Mouse (Mus musculus) liver, embryonic 16.5 days (tissue): ENCODE results near the gene Lrrc7. TPM values are rescaled to one million over a fixed set of nuclear protein-coding genes. Genes with fewer than 3 reads are reported as not detected.

Experiments
- ATAC-seq: fragments of 200-750 bp; cut with Nextera tagmentation; 2 replicates; pipeline ENCODE4 v1.8.0; 2017; ENCODE audit warnings: low read depth, mild to moderate bottlenecking, moderate number of reproducible peaks, moderate library complexity
- H3K27ac ChIP-seq: fragments of 300-500 bp; sonication (generic); 2 replicates; pipeline ENCODE4 v1.5.1; 2014; ENCODE audit warnings: mild to moderate bottlenecking, low read length
- H3K27me3 ChIP-seq: fragments of 300-500 bp; sonication (generic); 2 replicates; pipeline ENCODE4 v1.6.1; 2014; ENCODE audit warnings: low read depth, low read length, mixed read lengths; ENCODE audit not compliant: control insufficient read depth, insufficient read depth
- H3K36me3 ChIP-seq: fragments of 300-500 bp; sonication (generic); 2 replicates; pipeline ENCODE4 v1.6.1; 2014; ENCODE audit warnings: mild to moderate bottlenecking; ENCODE audit not compliant: control insufficient read depth, insufficient read depth
- H3K4me1 ChIP-seq: fragments of 300-500 bp; sonication (generic); 2 replicates; pipeline ENCODE4 v1.6.1; 2014; ENCODE audit warnings: low read depth, low read length, mixed read lengths; ENCODE audit not compliant: control insufficient read depth
- H3K4me2 ChIP-seq: fragments of 300-500 bp; sonication (generic); 2 replicates; pipeline ENCODE4 v1.6.1; 2014; ENCODE audit warnings: low read depth, low read length, mixed read lengths
- H3K4me3 ChIP-seq: fragments of 300-500 bp; sonication (generic); 2 replicates; pipeline ENCODE4 v1.5.1; 2014; ENCODE audit warnings: low read depth, mild to moderate bottlenecking, low read length
- H3K9ac ChIP-seq: fragments of 300-500 bp; sonication (generic); 2 replicates; pipeline ENCODE4 v1.6.1; 2014; ENCODE audit warnings: low read depth, low read length
- H3K9me3 ChIP-seq: fragments of 300-500 bp; sonication (generic); replicated peaks from 2 replicates; pipeline ENCODE4 v1.6.1; 2016; ENCODE audit warnings: low read length; ENCODE audit not compliant: control insufficient read depth
- WGBS: fragments of 180-500 bp; shearing (Covaris S2); extraction: QIAGEN DNeasy Blood & Tissue Kit; methylation state at CpG from one replicate; pipeline ENCODE4 v1.1.7; 2014; ENCODE audit not compliant: insufficient replicate concordance; 5-methylcytosine and 5-hydroxymethylcytosine counted together
- polyA plus RNA-seq: library from polyadenylated mRNA; unstranded; fragments of >200 nt; fragmentation: Nextera tagmentation; extraction: Ambion mirVana; gene quantifications from 2 replicates; pipeline ENCODE4 v1.2.1, GENCODE M21; 2015

The Lrrc7 gene
- 0.01 TPM in 1 of 2 replicates, not detected in the other for polyA plus RNA-seq

- H3K4me1 ChIP-seq: no peaks in the 10 kb centered on the region
- peaks cover 30% of the 10 kb centered on the region for H3K27me3 ChIP-seq
- no peak within 1 kb of the TSS for H3K9ac ChIP-seq
- ATAC-seq: 0 out of 2 replicates have a peak, but pooled peaks have one; percentile 21
- WGBS: under 1% methylated on average over 28 of the region's 28 CpGs
- H3K4me3 ChIP-seq: peak within 1 kb of the TSS; percentile 28
- H3K36me3 ChIP-seq: no peaks in the 10 kb centered on the region
- H3K27ac ChIP-seq: no peak within 1 kb of the TSS
- H3K4me2 ChIP-seq: peak within 1 kb of the TSS; percentile 42
- no peaks in the 10 kb centered on the region for H3K9me3 ChIP-seq
These were observed at the start of gene Lrrc7 for GRCm38 (mm10) chr3:158561987-158562360. Gene Lrrc7, minus strand, starts transcription at chr3:158562221.

GRCm38 (mm10) chr3:158607065-158607464 is 45.0 kb upstream of the Lrrc7 start:
- 44% methylated on average over 1 of the region's 1 CpGs for WGBS
- H3K27ac ChIP-seq: no peak overlapping the region
- no peak overlapping the region for H3K4me3 ChIP-seq
- H3K4me2 ChIP-seq: no peak overlapping the region
- H3K9me3 ChIP-seq: no peaks in the 10 kb centered on the region
- no peak for ATAC-seq
- no peaks in the 10 kb centered on the region for H3K36me3 ChIP-seq
- H3K27me3 ChIP-seq: no peaks in the 10 kb centered on the region
- H3K4me1 ChIP-seq: no peaks in the 10 kb centered on the region
- no peak overlapping the region for H3K9ac ChIP-seq

- Histone ChIP-seq H3K9ac (no peak overlapping the region), H3K4me3 (no peak overlapping the region), H3K27me3 (no peaks in the 10 kb centered on the region), H3K36me3 (no peaks in the 10 kb centered on the region), H3K27ac (no peak overlapping the region), H3K4me1 (no peaks in the 10 kb centered on the region), H3K9me3 (no peaks in the 10 kb centered on the region), H3K4me2 (no peak overlapping the region)
- ATAC-seq: no peak
These were observed 43.3 kb upstream of the Lrrc7 start for GRCm38 (mm10) chr3:158605274-158605673.

- Histone ChIP-seq H3K27me3 (peaks cover 30% of the 10 kb centered on the region), H3K36me3 (no peaks in the 10 kb centered on the region), H3K4me1 (no peaks in the 10 kb centered on the region), H3K4me2 (peak overlapping the region; percentile 42), H3K9me3 (no peaks in the 10 kb centered on the region), H3K9ac (no peak overlapping the region), H3K27ac (no peak overlapping the region), H3K4me3 (peak overlapping the region; percentile 28)
- peak; percentile 35; the same call in 1 of the 2 replicates for ATAC-seq
- WGBS: 1% methylated on average over 54 of the region's 55 CpGs
These were observed 600 bp downstream of the Lrrc7 start for GRCm38 (mm10) chr3:158561256-158561986.

GRCm38 (mm10) chr3:158560891-158561255 is 1.1 kb downstream of the Lrrc7 start:
- Histone ChIP-seq H3K9ac (no peak overlapping the region), H3K27me3 (peaks cover 30% of the 10 kb centered on the region), H3K27ac (no peak overlapping the region), H3K36me3 (no peaks in the 10 kb centered on the region), H3K4me2 (peak overlapping the region; percentile 42; the same call in 1 of the 2 replicates), H3K9me3 (no peaks in the 10 kb centered on the region), H3K4me1 (no peaks in the 10 kb centered on the region), H3K4me3 (peak overlapping the region; percentile 28)
- 3% methylated on average over 16 of the region's 16 CpGs for WGBS
- ATAC-seq: 0 out of 2 replicates have a peak, but pooled peaks have one; percentile 5

- no peak for ATAC-seq
- Histone ChIP-seq H3K4me3 (no peak overlapping the region), H3K9me3 (no peaks in the 10 kb centered on the region), H3K27ac (no peak overlapping the region), H3K4me1 (no peaks in the 10 kb centered on the region), H3K4me2 (no peak overlapping the region), H3K27me3 (peaks cover 30% of the 10 kb centered on the region), H3K9ac (no peak overlapping the region), H3K36me3 (no peaks in the 10 kb centered on the region)
- WGBS: 6% methylated on average over 18 of the region's 18 CpGs
These were observed 2.0 kb downstream of the Lrrc7 start for GRCm38 (mm10) chr3:158559691-158560650.

GRCm38 (mm10) chr3:158559131-158559658 is 2.8 kb downstream of the Lrrc7 start:
- Histone ChIP-seq H3K27ac (no peak overlapping the region), H3K4me1 (no peaks in the 10 kb centered on the region), H3K4me2 (no peak overlapping the region), H3K9me3 (no peaks in the 10 kb centered on the region), H3K27me3 (peaks cover 30% of the 10 kb centered on the region), H3K4me3 (no peak overlapping the region), H3K9ac (no peak overlapping the region), H3K36me3 (no peaks in the 10 kb centered on the region)
- no peak for ATAC-seq
- 12% methylated on average over 5 of the region's 5 CpGs for WGBS

GRCm38 (mm10) chr3:158558631-158559030 is 3.4 kb downstream of the Lrrc7 start:
- H3K9me3 ChIP-seq: no peaks in the 10 kb centered on the region
- H3K27me3 ChIP-seq: peaks cover 30% of the 10 kb centered on the region
- ATAC-seq: no peak
- no peak overlapping the region for H3K4me3 ChIP-seq
- no peaks in the 10 kb centered on the region for H3K36me3 ChIP-seq
- no peak overlapping the region for H3K9ac ChIP-seq
- no peaks in the 10 kb centered on the region for H3K4me1 ChIP-seq
- no peak overlapping the region for H3K27ac ChIP-seq
- no peak overlapping the region for H3K4me2 ChIP-seq

GRCm38 (mm10) chr3:158554280-158554679 is 7.7 kb downstream of the Lrrc7 start:
- Histone ChIP-seq H3K4me1 (no peaks in the 10 kb centered on the region), H3K9ac (no peak overlapping the region), H3K27ac (no peak overlapping the region), H3K4me3 (no peak overlapping the region), H3K9me3 (no peaks in the 10 kb centered on the region), H3K27me3 (0 out of 2 replicates have a peak, but pooled peaks cover 2% of the 10 kb centered on the region), H3K36me3 (no peaks in the 10 kb centered on the region), H3K4me2 (no peak overlapping the region)
- ATAC-seq: no peak
